Mouse (Mus musculus): ENCODE results near the gene Muc2.

GRCm38 (mm10) chr7:141758291-141758690 is 68.2 kb downstream of the Muc2 start:
- TF ChIP-seq CTCF (IDR thresholded peaks at IDR 0.05; ENCODE audit: low read depth, low read length) (no peak), EP300 (IDR thresholded peaks at IDR 0.05; ENCODE audit: insufficient read depth, low read depth, low read length) (no peak), POLR2A (IDR thresholded peaks at IDR 0.05; ENCODE audit: insufficient read depth, low read length) (no peak)
